Mouse (Mus musculus): ENCODE data around the gene Diaph3.

Gene Diaph3

GRCm38 (mm10) chr14:86678179-86678780, 462.8 kb downstream of the Diaph3 start:
- no peak for TF ChIP-seq GATA4 (IDR thresholded peaks at IDR 0.05; ENCODE audit: insufficient replicate concordance, low read length)

- TF ChIP-seq GATA4 (IDR thresholded peaks at IDR 0.05; ENCODE audit: insufficient replicate concordance, low read length), result no peak
These were observed 464.0 kb downstream of the Diaph3 start for GRCm38 (mm10) chr14:86677015-86677414.

- TF ChIP-seq GATA4 (IDR thresholded peaks at IDR 0.05; ENCODE audit: insufficient replicate concordance, low read length), result no peak
These were observed 465.7 kb downstream of the Diaph3 start for GRCm38 (mm10) chr14:86675314-86675713.

- TF ChIP-seq GATA4 (IDR thresholded peaks at IDR 0.05; ENCODE audit: insufficient replicate concordance, low read length), result no peak
These were observed 478.2 kb downstream of the Diaph3 start for GRCm38 (mm10) chr14:86662846-86663245.

GRCm38 (mm10) chr14:86660556-86660955, 480.5 kb downstream of the Diaph3 start:
- TF ChIP-seq GATA4 (IDR thresholded peaks at IDR 0.05; ENCODE audit: insufficient replicate concordance, low read length), result no peak

- TF ChIP-seq GATA4 (IDR thresholded peaks at IDR 0.05; ENCODE audit: insufficient replicate concordance, low read length), result no peak
These were observed 484.8 kb downstream of the Diaph3 start for GRCm38 (mm10) chr14:86656262-86656661.

GRCm38 (mm10) chr14:86646499-86647120, 494.4 kb downstream of the Diaph3 start:
- no peak for TF ChIP-seq GATA4 (IDR thresholded peaks at IDR 0.05; ENCODE audit: insufficient replicate concordance, low read length)

- no peak for TF ChIP-seq GATA4 (IDR thresholded peaks at IDR 0.05; ENCODE audit: insufficient replicate concordance, low read length)
These were observed 498.2 kb downstream of the Diaph3 start for GRCm38 (mm10) chr14:86642831-86643241.

- no peak for TF ChIP-seq GATA4 (IDR thresholded peaks at IDR 0.05; ENCODE audit: insufficient replicate concordance, low read length)
These were observed 499.2 kb downstream of the Diaph3 start for GRCm38 (mm10) chr14:86641839-86642238.

- no peak for TF ChIP-seq GATA4 (IDR thresholded peaks at IDR 0.05; ENCODE audit: insufficient replicate concordance, low read length)
These were observed 500.9 kb downstream of the Diaph3 start for GRCm38 (mm10) chr14:86640086-86640485.

- TF ChIP-seq GATA4 (IDR thresholded peaks at IDR 0.05; ENCODE audit: insufficient replicate concordance, low read length), result no peak
These were observed 505.4 kb downstream of the Diaph3 start for GRCm38 (mm10) chr14:86635594-86636140.

GRCm38 (mm10) chr14:86635052-86635451, 506.0 kb downstream of the Diaph3 start:
- TF ChIP-seq GATA4 (IDR thresholded peaks at IDR 0.05; ENCODE audit: insufficient replicate concordance, low read length), result no peak

- no peak for TF ChIP-seq GATA4 (IDR thresholded peaks at IDR 0.05; ENCODE audit: insufficient replicate concordance, low read length)
These were observed 507.2 kb downstream of the Diaph3 start for GRCm38 (mm10) chr14:86633799-86634198.

GRCm38 (mm10) chr14:86624816-86625425, 516.1 kb downstream of the Diaph3 start:
- TF ChIP-seq GATA4 (IDR thresholded peaks at IDR 0.05; ENCODE audit: insufficient replicate concordance, low read length), result no peak

- TF ChIP-seq GATA4 (IDR thresholded peaks at IDR 0.05; ENCODE audit: insufficient replicate concordance, low read length), result no peak
These were observed 521.4 kb downstream of the Diaph3 start for GRCm38 (mm10) chr14:86619637-86620036.

Measured in liver, adult (tissue).